Mouse (Mus musculus) brown adipose tissue, adult 24 weeks (tissue): ENCODE measurements at regions not wholly inside any gene's neighbourhood (a gene's known extent, or its start where the extent isn't known, plus 50 kb on each side); places are given as distances from the start of the nearest gene placed in this dataset.

Experiments used
- H3K27ac ChIP-seq: fragments of 200-500 bp; replicated peaks from 2 replicates; pipeline ENCODE4 v1.5.1; 2012; ENCODE audit warnings: low read depth, mild to moderate bottlenecking, low read length
- H3K4me1 ChIP-seq: fragments of 200-500 bp; 2 replicates; pipeline ENCODE4 v1.6.1; 2012; ENCODE audit warnings: low read length, mixed read lengths; ENCODE audit not compliant: control insufficient read depth, insufficient read depth, insufficient read length
- H3K4me3 ChIP-seq: fragments of 200-500 bp; 2 replicates; pipeline ENCODE4 v1.5.1; 2012; ENCODE audit warnings: low read depth, mild to moderate bottlenecking, low read length, moderate library complexity; ENCODE audit not compliant: insufficient read depth

- Histone ChIP-seq H3K27ac (no peak overlapping the region), H3K4me3 (no peak overlapping the region)
Measured at GRCm38 (mm10) chr4:89405624-89406167, 94.9 kb upstream of the Cdkn2b start.

GRCm38 (mm10) chr4:89403151-89403550, 92.3 kb upstream of the Cdkn2b start:
- H3K4me1 ChIP-seq = no peaks in the 10 kb centered on the region
- no peak overlapping the region for H3K27ac ChIP-seq
- H3K4me3 ChIP-seq = no peak overlapping the region

More at GRCm38 (mm10) chr4:89405624-89406167, 94.9 kb upstream of the Cdkn2b start:
- H3K4me1 ChIP-seq = no peaks in the 10 kb centered on the region

- H3K4me1 ChIP-seq = no peaks in the 10 kb centered on the region
- no peak overlapping the region for H3K27ac ChIP-seq
- H3K4me3 ChIP-seq = no peak overlapping the region
Measured at GRCm38 (mm10) chr4:89402324-89402723, 91.5 kb upstream of the Cdkn2b start.

- no peak overlapping the region for H3K27ac ChIP-seq
- H3K4me1 ChIP-seq = no peaks in the 10 kb centered on the region
- H3K4me3 ChIP-seq = no peak overlapping the region
Measured at GRCm38 (mm10) chr4:89401696-89402095, 90.9 kb upstream of the Cdkn2b start.

- Histone ChIP-seq H3K4me1 (no peaks in the 10 kb centered on the region), H3K4me3 (no peak overlapping the region), H3K27ac (no peak overlapping the region)
Measured at GRCm38 (mm10) chr4:89400342-89400741, 89.5 kb upstream of the Cdkn2b start.

GRCm38 (mm10) chr4:89399277-89399676, 88.4 kb upstream of the Cdkn2b start:
- no peaks in the 10 kb centered on the region; the same call in 1 of the 2 replicates for H3K4me1 ChIP-seq
- H3K27ac ChIP-seq = no peak overlapping the region
- no peak overlapping the region for H3K4me3 ChIP-seq

GRCm38 (mm10) chr4:89396020-89396419, 85.2 kb upstream of the Cdkn2b start:
- Histone ChIP-seq H3K4me1 (peaks cover 3% of the 10 kb centered on the region), H3K27ac (no peak overlapping the region), H3K4me3 (no peak overlapping the region)

GRCm38 (mm10) chr4:89395336-89395735, 84.5 kb upstream of the Cdkn2b start:
- H3K27ac ChIP-seq = no peak overlapping the region
- H3K4me3 ChIP-seq = no peak overlapping the region
- peaks cover 3% of the 10 kb centered on the region for H3K4me1 ChIP-seq

GRCm38 (mm10) chr4:89393251-89393711, 82.4 kb upstream of the Cdkn2b start:
- H3K4me3 ChIP-seq = no peak overlapping the region
- peaks cover 3% of the 10 kb centered on the region for H3K4me1 ChIP-seq
- H3K27ac ChIP-seq = no peak overlapping the region

GRCm38 (mm10) chr4:89392791-89393190, 82.0 kb upstream of the Cdkn2b start:
- H3K27ac ChIP-seq = no peak overlapping the region
- H3K4me3 ChIP-seq = no peak overlapping the region
- peaks cover 3% of the 10 kb centered on the region for H3K4me1 ChIP-seq

- Histone ChIP-seq H3K4me3 (no peak overlapping the region), H3K27ac (no peak overlapping the region), H3K4me1 (peaks cover 3% of the 10 kb centered on the region)
Measured at GRCm38 (mm10) chr4:89391463-89392308, 80.8 kb upstream of the Cdkn2b start.

- H3K4me3 ChIP-seq = no peak overlapping the region
- H3K27ac ChIP-seq = no peak overlapping the region
- H3K4me1 ChIP-seq = no peaks in the 10 kb centered on the region
Measured at GRCm38 (mm10) chr4:89383548-89383947, 72.7 kb upstream of the Cdkn2b start.

GRCm38 (mm10) chr4:89382434-89382976, 71.7 kb upstream of the Cdkn2b start:
- H3K27ac ChIP-seq = no peak overlapping the region
- H3K4me3 ChIP-seq = no peak overlapping the region
- H3K4me1 ChIP-seq = no peaks in the 10 kb centered on the region

- Histone ChIP-seq H3K4me1 (no peaks in the 10 kb centered on the region), H3K4me3 (no peak overlapping the region), H3K27ac (no peak overlapping the region)
Measured at GRCm38 (mm10) chr4:89381763-89382162, 70.9 kb upstream of the Cdkn2b start.

- H3K4me1 ChIP-seq = no peaks in the 10 kb centered on the region
- H3K4me3 ChIP-seq = no peak overlapping the region
- H3K27ac ChIP-seq = no peak overlapping the region
Measured at GRCm38 (mm10) chr4:89381077-89381476, 70.2 kb upstream of the Cdkn2b start.
